Mouse (Mus musculus) forebrain, embryonic 11.5 days (tissue): ENCODE results near the gene Rnf40. TPM values are rescaled to one million over a fixed set of nuclear protein-coding genes. Genes with fewer than 3 reads are reported as not detected.
"Not testable (repeated sequence)": the region's sequence is repeated elsewhere in the genome, so short reads cannot be mapped to it uniquely, and the experiment has no call there.

Source experiments
- ATAC-seq: fragments of 200-750 bp; cut with Nextera tagmentation; replicated peaks from 2 replicates; pipeline ENCODE4 v1.8.0; 2017; ENCODE audit warnings: moderate TSS enrichment; ENCODE audit not compliant: low FRiP score
- DNase-seq: peaks from one replicate; pipeline ENCODE4 v3.0.0-alpha.2; 2017; ENCODE audit warnings: low spot score
- H3K27ac ChIP-seq: fragments of 300-500 bp; sonication (generic); 2 replicates; pipeline ENCODE4 v1.5.1; 2014; ENCODE audit warnings: low read depth, low read length
- H3K27me3 ChIP-seq: fragments of 300-500 bp; sonication (generic); 2 replicates; pipeline ENCODE4 v1.6.1; 2014; ENCODE audit warnings: mild to moderate bottlenecking, low read length, mixed read lengths; ENCODE audit not compliant: control insufficient read depth, insufficient read depth
- H3K36me3 ChIP-seq: fragments of 300-500 bp; sonication (generic); 2 replicates; pipeline ENCODE4 v1.6.1; 2014; ENCODE audit warnings: mild to moderate bottlenecking, low read length, moderate library complexity, mixed read lengths; ENCODE audit not compliant: control insufficient read depth, insufficient read depth
- H3K4me1 ChIP-seq: fragments of 300-500 bp; sonication (generic); replicated peaks from 2 replicates; pipeline ENCODE4 v1.6.1; 2014; ENCODE audit warnings: low read length, mixed read lengths; ENCODE audit not compliant: control insufficient read depth, insufficient read depth
- H3K4me2 ChIP-seq: fragments of 300-500 bp; sonication (generic); 2 replicates; pipeline ENCODE4 v1.6.1; 2014; ENCODE audit warnings: low read depth, mild to moderate bottlenecking, low read length, moderate library complexity, mixed read lengths; ENCODE audit not compliant: severe bottlenecking
- H3K4me3 ChIP-seq: fragments of 300-500 bp; sonication (generic); 2 replicates; pipeline ENCODE4 v1.5.1; 2014; ENCODE audit warnings: low read depth, low read length
- H3K9ac ChIP-seq: fragments of 300-500 bp; sonication (generic); 2 replicates; pipeline ENCODE4 v1.6.1; 2014; ENCODE audit warnings: low read length
- H3K9me3 ChIP-seq: fragments of 300-500 bp; sonication (generic); 2 replicates; pipeline ENCODE4 v1.6.1; 2016; ENCODE audit warnings: low read length, mixed read lengths; ENCODE audit not compliant: control insufficient read depth
- WGBS: fragments of 180-500 bp; shearing (Covaris S2); extraction: QIAGEN DNeasy Blood & Tissue Kit; methylation state at CpG from one replicate; pipeline ENCODE4 v1.1.7; 2014; 5-methylcytosine and 5-hydroxymethylcytosine counted together
- polyA plus RNA-seq: library from polyadenylated mRNA; unstranded; fragments of >200 nt; fragmentation: Nextera tagmentation; extraction: Ambion mirVana; gene quantifications from 2 replicates; pipeline ENCODE4 v1.2.1, GENCODE M21; 2014

Rnf40 gene
- polyA plus RNA-seq, 1 experiment from 2014 or later = 66.3 TPM

GRCm38 (mm10) chr7:127617962-127618361 lies 29.4 kb downstream of the Rnf40 start:
- Histone ChIP-seq H3K4me1 (peaks cover 14% of the 10 kb centered on the region; the same call in 1 of the 2 replicates), H3K9me3 (no peaks in the 10 kb centered on the region), H3K36me3 (no peaks in the 10 kb centered on the region), H3K27ac (no peak overlapping the region; the same call in 1 of the 2 replicates), H3K4me3 (no peak overlapping the region), H3K4me2 (no peak overlapping the region), H3K27me3 (no peaks in the 10 kb centered on the region), H3K9ac (no peak overlapping the region)
- DNase-seq (peak; percentile 74), ATAC-seq (no peak)
- WGBS = 38% methylated on average over 2 of the region's 2 CpGs

- H3K4me2 ChIP-seq, H3K27me3 ChIP-seq, H3K4me3 ChIP-seq, H3K36me3 ChIP-seq, ATAC-seq, DNase-seq, H3K9ac ChIP-seq, H3K9me3 ChIP-seq, H3K27ac ChIP-seq: not testable (repeated sequence)
- peaks cover 13% of the 10 kb centered on the region; the same call in 1 of the 2 replicates for H3K4me1 ChIP-seq
- 80% methylated on average over 6 of the region's 8 CpGs for WGBS
Measured at GRCm38 (mm10) chr7:127618402-127618801, 29.8 kb downstream of the Rnf40 start.

GRCm38 (mm10) chr7:127626039-127626438 lies 37.5 kb downstream of the Rnf40 start:
- no peaks in the 10 kb centered on the region for H3K36me3 ChIP-seq
- no peak overlapping the region for H3K4me2 ChIP-seq
- no peak overlapping the region for H3K27ac ChIP-seq
- DNase-seq = no peak
- ATAC-seq = no peak
- H3K9me3 ChIP-seq = no peaks in the 10 kb centered on the region
- no peaks in the 10 kb centered on the region for H3K27me3 ChIP-seq
- H3K4me1 ChIP-seq = no peaks in the 10 kb centered on the region
- H3K9ac ChIP-seq = no peak overlapping the region
- WGBS = 94% methylated on average over 7 of the region's 7 CpGs
- no peak overlapping the region for H3K4me3 ChIP-seq

- Histone ChIP-seq H3K4me3 (no peak overlapping the region), H3K27me3 (no peaks in the 10 kb centered on the region), H3K36me3 (no peaks in the 10 kb centered on the region), H3K4me1 (no peaks in the 10 kb centered on the region), H3K27ac (no peak overlapping the region), H3K9ac (no peak overlapping the region), H3K4me2 (no peak overlapping the region), H3K9me3 (no peaks in the 10 kb centered on the region)
- DNase-seq = no peak
- no peak for ATAC-seq
- WGBS = 85% methylated on average over 4 of the region's 4 CpGs
Measured at GRCm38 (mm10) chr7:127626471-127626870, 37.9 kb downstream of the Rnf40 start.

GRCm38 (mm10) chr7:127628646-127629045 lies 40.1 kb downstream of the Rnf40 start:
- no peak overlapping the region for H3K27ac ChIP-seq
- no peaks in the 10 kb centered on the region for H3K4me1 ChIP-seq
- H3K4me3 ChIP-seq = no peak overlapping the region
- H3K9me3 ChIP-seq = no peaks in the 10 kb centered on the region
- H3K36me3 ChIP-seq = no peaks in the 10 kb centered on the region
- no peak overlapping the region for H3K4me2 ChIP-seq
- no peak for ATAC-seq
- no peak for DNase-seq
- H3K27me3 ChIP-seq = no peaks in the 10 kb centered on the region
- H3K9ac ChIP-seq = no peak overlapping the region
- WGBS = 89% methylated on average over 5 of the region's 5 CpGs

- no peak overlapping the region for H3K4me2 ChIP-seq
- no peaks in the 10 kb centered on the region for H3K27me3 ChIP-seq
- 63% methylated on average over 4 of the region's 4 CpGs for WGBS
- H3K9me3 ChIP-seq = no peaks in the 10 kb centered on the region
- no peaks in the 10 kb centered on the region for H3K36me3 ChIP-seq
- DNase-seq = no peak
- H3K4me1 ChIP-seq = no peaks in the 10 kb centered on the region
- ATAC-seq = no peak
- H3K9ac ChIP-seq = no peak overlapping the region
- H3K4me3 ChIP-seq = no peak overlapping the region
- H3K27ac ChIP-seq = no peak overlapping the region
Measured at GRCm38 (mm10) chr7:127631416-127631815, 42.8 kb downstream of the Rnf40 start.

- Histone ChIP-seq H3K9ac (peak overlapping the region; percentile 72), H3K36me3 (no peaks in the 10 kb centered on the region), H3K4me3 (peak overlapping the region; percentile 43), H3K4me1 (no peaks in the 10 kb centered on the region), H3K27me3 (no peaks in the 10 kb centered on the region), H3K27ac (no peak overlapping the region), H3K4me2 (peak overlapping the region; percentile 74), H3K9me3 (no peaks in the 10 kb centered on the region)
- under 1% methylated on average over 27 of the region's 27 CpGs for WGBS
- peak; percentile 56; the same call in 1 of the 2 replicates for ATAC-seq
- DNase-seq = peak; percentile 87
Measured at GRCm38 (mm10) chr7:127636963-127637362, 48.4 kb downstream of the Rnf40 start.

- no peaks in the 10 kb centered on the region for H3K9me3 ChIP-seq
- no peak overlapping the region for H3K4me3 ChIP-seq
- no peak overlapping the region for H3K9ac ChIP-seq
Measured at GRCm38 (mm10) chr7:127641260-127641659, 52.7 kb downstream of the Rnf40 start.

GRCm38 (mm10) chr7:127642254-127642653 lies 53.7 kb downstream of the Rnf40 start:
- 69% methylated on average over 4 of the region's 4 CpGs for WGBS
- no peaks in the 10 kb centered on the region for H3K4me1 ChIP-seq
- ATAC-seq = no peak
- no peak for DNase-seq
- H3K27me3 ChIP-seq = no peaks in the 10 kb centered on the region
- no peaks in the 10 kb centered on the region for H3K36me3 ChIP-seq
- no peaks in the 10 kb centered on the region for H3K9me3 ChIP-seq
- no peak overlapping the region for H3K4me2 ChIP-seq
- H3K4me3 ChIP-seq = no peak overlapping the region
- H3K9ac ChIP-seq = no peak overlapping the region
- H3K27ac ChIP-seq = no peak overlapping the region

More at GRCm38 (mm10) chr7:127641260-127641659, 52.7 kb downstream of the Rnf40 start:
- ATAC-seq (no peak), DNase-seq (no peak)
- Histone ChIP-seq H3K27ac (no peak overlapping the region), H3K4me2 (no peak overlapping the region), H3K36me3 (no peaks in the 10 kb centered on the region), H3K27me3 (no peaks in the 10 kb centered on the region), H3K4me1 (no peaks in the 10 kb centered on the region)
- 65% methylated on average over 4 of the region's 4 CpGs for WGBS
